Mouse (Mus musculus): ENCODE data around the gene Poc1b. TPM values are rescaled to one million over a fixed set of nuclear protein-coding genes. Genes with fewer than 3 reads are reported as not detected.

Gene Poc1b
- polyA plus RNA-seq, 1 experiment, result 5.1 TPM

DNA sequence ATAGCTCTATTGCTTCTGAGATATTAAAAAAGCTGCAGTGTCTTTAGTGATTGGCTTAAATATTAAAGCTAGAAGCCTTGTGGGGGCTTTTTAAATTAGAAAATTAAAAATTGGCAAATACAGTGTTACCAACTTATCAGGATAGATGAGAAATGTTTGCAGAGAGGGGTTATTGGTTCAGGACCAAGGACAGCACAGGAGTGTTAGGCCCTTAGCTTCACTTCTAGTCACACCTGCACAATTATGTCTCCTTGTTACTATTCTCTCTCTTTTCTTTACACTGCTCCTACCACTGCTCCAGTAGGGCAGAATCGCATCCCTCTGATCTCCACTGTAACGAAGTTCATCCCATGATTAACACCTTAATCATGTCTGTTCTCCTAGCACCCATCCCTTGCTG is 11.7 kb upstream of the Poc1b start:
- Histone ChIP-seq H3K4me3 (ENCODE audit: extremely low read depth, insufficient read depth, insufficient read length) (no peak overlapping the region), H3K36me3 (ENCODE audit: control insufficient read depth, insufficient read depth, low read length) (no peaks in the 10 kb centered on the region), H3K4me1 (ENCODE audit: control insufficient read depth, insufficient read depth, insufficient read length) (no peaks in the 10 kb centered on the region; the same call in 1 of the 2 replicates), H3K27ac (ENCODE audit: insufficient read depth, low read length) (no peak overlapping the region), H3K27me3 (ENCODE audit: control insufficient read depth, insufficient read depth, low read length) (no peaks in the 10 kb centered on the region)
- TF ChIP-seq POLR2A (IDR thresholded peaks at IDR 0.05; ENCODE audit: low read depth, low read length), result no peak
- TF ChIP-seq CTCF (IDR thresholded peaks at IDR 0.05; ENCODE audit: extremely low read depth, insufficient read depth, insufficient read length, insufficient replicate concordance), result no peak
- no peak for DNase-seq (ENCODE audit: low read depth in 1 of 2, low spot score in 2 of 2)
- 80% methylated on average over 2 of the region's 2 CpGs for WGBS

DNA sequence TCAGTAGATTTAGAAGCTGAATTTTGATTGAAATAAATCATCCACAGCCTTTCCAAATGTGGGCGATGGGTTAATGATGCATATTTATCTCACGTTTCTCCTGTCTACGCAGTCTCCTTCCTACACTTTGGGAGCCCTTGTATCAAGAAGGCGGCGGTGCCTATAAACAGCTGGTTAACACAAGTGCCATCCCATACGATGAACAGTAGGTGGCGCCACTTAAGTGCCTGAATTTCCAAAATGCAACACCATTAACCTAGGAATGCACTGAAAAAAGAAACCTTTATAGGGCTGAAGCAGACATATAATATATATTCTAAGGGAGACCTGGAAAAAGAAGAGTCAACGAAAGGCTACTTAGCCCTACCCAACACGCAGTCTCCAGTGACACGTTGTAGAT is 9.5 kb upstream of the Poc1b start:
- DNase-seq (ENCODE audit: low read depth in 1 of 2, low spot score in 2 of 2), result peak in 1 of 2 experiments; percentile 58
- no peak for TF ChIP-seq POLR2A (IDR thresholded peaks at IDR 0.05; ENCODE audit: low read depth, low read length)
- TF ChIP-seq CTCF (IDR thresholded peaks at IDR 0.05; ENCODE audit: extremely low read depth, insufficient read depth, insufficient read length, insufficient replicate concordance), result peak; percentile 43; the same call in 1 of the 2 replicates

DNA sequence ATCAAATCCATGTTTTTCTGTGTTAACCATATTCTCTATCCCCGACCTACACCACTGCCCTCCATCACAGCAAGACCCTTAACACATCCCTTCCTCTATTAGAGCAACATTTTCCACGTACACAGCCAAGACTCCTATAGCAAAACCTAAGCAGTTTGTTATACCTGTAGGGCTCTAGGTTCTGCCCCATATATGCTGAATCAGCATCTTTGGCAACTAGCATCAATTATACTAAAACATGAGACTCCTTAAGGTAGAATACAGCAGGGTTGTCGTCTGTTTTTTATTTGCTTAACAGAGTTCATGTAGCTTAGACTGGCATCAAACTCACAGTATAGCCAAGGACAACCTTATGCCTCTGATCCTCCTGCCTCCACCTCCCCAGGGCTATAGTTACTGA is 1.3 kb upstream of the Poc1b start:
- H3K4me3 ChIP-seq (ENCODE audit: extremely low read depth, insufficient read depth, insufficient read length), result no peak overlapping the region
- peaks cover 1% of the 10 kb centered on the region; the same call in 1 of the 2 replicates for H3K36me3 ChIP-seq (ENCODE audit: control insufficient read depth, insufficient read depth, low read length)
- H3K4me1 ChIP-seq (ENCODE audit: control insufficient read depth, insufficient read depth, insufficient read length), result peaks cover 9% of the 10 kb centered on the region; the same call in 1 of the 2 replicates
- H3K27ac ChIP-seq (ENCODE audit: insufficient read depth, low read length), result no peak overlapping the region
- TF ChIP-seq POLR2A (IDR thresholded peaks at IDR 0.05; ENCODE audit: low read depth, low read length) (no peak), CTCF (IDR thresholded peaks at IDR 0.05; ENCODE audit: extremely low read depth, insufficient read depth, insufficient read length, insufficient replicate concordance) (no peak)
- 89% methylated on average over 3 of the region's 3 CpGs for WGBS
- no peak for DNase-seq (ENCODE audit: low read depth in 1 of 2, low spot score in 2 of 2)
- H3K27me3 ChIP-seq (ENCODE audit: control insufficient read depth, insufficient read depth, low read length), result no peaks in the 10 kb centered on the region

More for the DNA sequence above, 9.5 kb upstream of the Poc1b start:
- H3K4me1 ChIP-seq (ENCODE audit: control insufficient read depth, insufficient read depth, insufficient read length), result no peaks in the 10 kb centered on the region; the same call in 1 of the 2 replicates
- H3K36me3 ChIP-seq (ENCODE audit: control insufficient read depth, insufficient read depth, low read length), result no peaks in the 10 kb centered on the region
- WGBS, result 53% methylated on average over 10 of the region's 10 CpGs
- no peak overlapping the region for H3K27ac ChIP-seq (ENCODE audit: insufficient read depth, low read length)
- H3K4me3 ChIP-seq (ENCODE audit: extremely low read depth, insufficient read depth, insufficient read length), result no peak overlapping the region
- H3K27me3 ChIP-seq (ENCODE audit: control insufficient read depth, insufficient read depth, low read length), result no peaks in the 10 kb centered on the region

DNA sequence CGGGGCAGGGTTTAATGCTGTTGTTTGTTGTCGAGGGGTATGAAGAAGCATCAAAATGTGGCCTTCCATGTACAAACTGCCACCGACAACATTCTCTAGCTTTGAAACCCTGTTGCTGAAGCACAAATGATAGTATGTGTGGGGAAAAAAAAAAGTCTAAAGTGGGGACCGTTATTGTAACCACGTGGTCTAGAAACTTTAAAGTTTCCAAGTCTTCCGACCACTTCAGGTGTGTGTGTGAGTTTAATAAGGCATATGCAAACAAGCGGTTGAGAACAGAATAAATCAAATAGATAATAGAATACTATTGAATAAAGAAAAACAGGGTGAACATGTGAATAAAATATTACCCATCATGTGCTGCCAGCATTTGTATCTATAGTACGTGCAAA is 529 bp upstream of the Poc1b start:
- DNase-seq (ENCODE audit: low read depth in 1 of 2, low spot score in 2 of 2), result no peak
- H3K27ac ChIP-seq (ENCODE audit: insufficient read depth, low read length), result peak overlapping the region; percentile 98; the same call in 1 of the 2 replicates
- H3K4me3 ChIP-seq (ENCODE audit: extremely low read depth, insufficient read depth, insufficient read length), result peak overlapping the region; percentile 99
- peaks cover 15% of the 10 kb centered on the region; the same call in 1 of the 2 replicates for H3K4me1 ChIP-seq (ENCODE audit: control insufficient read depth, insufficient read depth, insufficient read length)
- 28% methylated on average over 8 of the region's 8 CpGs for WGBS
- H3K36me3 ChIP-seq (ENCODE audit: control insufficient read depth, insufficient read depth, low read length), result peaks cover 1% of the 10 kb centered on the region; the same call in 1 of the 2 replicates
- TF ChIP-seq CTCF (IDR thresholded peaks at IDR 0.05; ENCODE audit: extremely low read depth, insufficient read depth, insufficient read length, insufficient replicate concordance), result no peak
- TF ChIP-seq POLR2A (IDR thresholded peaks at IDR 0.05; ENCODE audit: low read depth, low read length), result no peak
- H3K27me3 ChIP-seq (ENCODE audit: control insufficient read depth, insufficient read depth, low read length), result no peaks in the 10 kb centered on the region

DNA sequence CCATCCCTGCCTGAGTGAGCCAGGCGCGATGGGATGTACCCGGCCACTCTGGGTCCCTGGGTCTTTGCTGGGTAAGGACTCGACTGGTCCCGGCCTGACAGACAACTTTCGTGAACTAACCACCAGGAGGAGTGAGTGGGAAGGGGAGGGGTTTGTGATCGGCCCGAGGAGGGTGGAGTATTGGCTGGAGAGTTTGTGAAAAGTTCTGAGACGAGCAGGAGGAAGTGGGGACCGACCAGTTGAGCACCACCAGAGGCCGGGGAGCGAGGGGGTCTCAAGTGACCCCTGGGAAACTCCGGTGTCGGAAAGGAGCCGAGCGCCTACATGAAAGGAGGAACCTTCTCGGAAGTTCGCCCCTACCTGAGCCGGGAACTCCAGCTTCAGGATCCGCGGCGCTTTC is 1.1 kb downstream of the Poc1b start, which contains the start of gene Galnt4:
Gene Galnt4 (plus strand): TSS at position 196 of the 400 bp plus-strand sequence.
- WGBS, result under 1% methylated on average over 22 of the region's 22 CpGs
- DNase-seq (ENCODE audit: low read depth in 1 of 2, low spot score in 2 of 2), result peak; percentile 73 to 80

DNA sequence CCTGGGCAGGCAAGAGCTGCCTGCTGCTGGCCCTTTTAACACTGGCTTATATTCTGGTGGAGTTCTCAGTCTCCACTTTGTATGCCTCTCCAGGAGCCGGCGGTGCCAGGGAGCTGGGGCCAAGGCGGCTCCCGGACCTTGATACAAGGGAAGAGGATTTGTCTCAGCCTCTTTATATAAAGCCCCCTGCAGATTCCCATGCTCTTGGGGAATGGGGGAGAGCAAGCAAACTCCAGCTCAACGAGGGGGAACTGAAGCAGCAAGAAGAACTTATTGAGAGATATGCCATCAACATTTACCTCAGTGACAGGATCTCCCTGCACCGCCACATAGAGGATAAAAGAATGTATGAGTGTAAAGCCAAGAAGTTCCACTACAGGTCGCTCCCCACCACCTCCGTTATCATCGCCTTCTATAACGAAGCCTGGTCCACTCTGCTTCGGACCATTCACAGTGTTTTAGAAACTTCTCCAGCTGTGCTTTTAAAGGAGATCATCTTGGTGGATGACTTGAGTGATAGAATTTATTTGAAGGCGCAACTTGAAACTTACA is 1.7 kb downstream of the Poc1b start:
- Histone ChIP-seq H3K27ac (ENCODE audit: insufficient read depth, low read length) (peak overlapping the region; percentile 98), H3K4me3 (ENCODE audit: extremely low read depth, insufficient read depth, insufficient read length) (peak overlapping the region; percentile 99), H3K4me1 (ENCODE audit: control insufficient read depth, insufficient read depth, insufficient read length) (peaks cover 18% of the 10 kb centered on the region; the same call in 1 of the 2 replicates), H3K27me3 (ENCODE audit: control insufficient read depth, insufficient read depth, low read length) (no peaks in the 10 kb centered on the region), H3K36me3 (ENCODE audit: control insufficient read depth, insufficient read depth, low read length) (peaks cover 1% of the 10 kb centered on the region; the same call in 1 of the 2 replicates)
- 53% methylated on average over 12 of the region's 12 CpGs for WGBS
- TF ChIP-seq POLR2A (IDR thresholded peaks at IDR 0.05; ENCODE audit: low read depth, low read length) (no peak), CTCF (IDR thresholded peaks at IDR 0.05; ENCODE audit: extremely low read depth, insufficient read depth, insufficient read length, insufficient replicate concordance) (no peak)
- no peak for DNase-seq (ENCODE audit: low read depth in 1 of 2, low spot score in 2 of 2)

More for the DNA sequence above, 1.1 kb downstream of the Poc1b start, which contains the start of gene Galnt4:
- peaks cover 18% of the 10 kb centered on the region; the same call in 1 of the 2 replicates for H3K4me1 ChIP-seq (ENCODE audit: control insufficient read depth, insufficient read depth, insufficient read length)
- H3K4me3 ChIP-seq (ENCODE audit: extremely low read depth, insufficient read depth, insufficient read length), result peak within 1 kb of the TSS; percentile 99
- no peaks in the 10 kb centered on the region for H3K27me3 ChIP-seq (ENCODE audit: control insufficient read depth, insufficient read depth, low read length)
- H3K27ac ChIP-seq (ENCODE audit: insufficient read depth, low read length), result peak within 1 kb of the TSS; percentile 98
- H3K36me3 ChIP-seq (ENCODE audit: control insufficient read depth, insufficient read depth, low read length), result peaks cover 1% of the 10 kb centered on the region; the same call in 1 of the 2 replicates
- peak; percentile 36 for TF ChIP-seq POLR2A (IDR thresholded peaks at IDR 0.05; ENCODE audit: low read depth, low read length)
- TF ChIP-seq CTCF (IDR thresholded peaks at IDR 0.05; ENCODE audit: extremely low read depth, insufficient read depth, insufficient read length, insufficient replicate concordance), result peak; percentile 58; the same call in 1 of the 2 replicates

DNA sequence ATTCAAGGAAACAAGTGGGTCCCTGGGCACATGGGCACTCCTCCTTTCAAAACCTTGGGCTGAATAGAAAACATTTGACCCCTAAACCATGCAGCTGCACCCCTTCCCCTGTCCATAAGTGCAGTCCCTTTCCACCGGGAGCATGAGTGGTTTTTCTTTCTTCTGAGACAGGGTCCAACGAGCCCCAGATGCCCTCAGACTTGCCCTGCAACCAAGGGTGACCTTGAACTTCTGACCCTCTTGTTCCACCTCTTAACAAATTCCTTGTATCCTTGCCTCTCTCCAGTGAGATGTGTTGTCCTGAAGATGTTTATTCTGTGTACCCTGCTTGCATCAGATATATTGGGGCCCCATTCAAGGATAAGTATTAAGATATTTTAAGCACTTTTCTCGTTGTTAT is 6.7 kb downstream of the Poc1b start:
- H3K36me3 ChIP-seq (ENCODE audit: control insufficient read depth, insufficient read depth, low read length), result peaks cover 1% of the 10 kb centered on the region; the same call in 1 of the 2 replicates
- H3K27me3 ChIP-seq (ENCODE audit: control insufficient read depth, insufficient read depth, low read length), result no peaks in the 10 kb centered on the region
- H3K4me3 ChIP-seq (ENCODE audit: extremely low read depth, insufficient read depth, insufficient read length), result no peak overlapping the region
- 69% methylated on average over 3 of the region's 3 CpGs for WGBS
- no peak for DNase-seq (ENCODE audit: low read depth in 1 of 2, low spot score in 2 of 2)
- TF ChIP-seq POLR2A (IDR thresholded peaks at IDR 0.05; ENCODE audit: low read depth, low read length) (no peak), CTCF (IDR thresholded peaks at IDR 0.05; ENCODE audit: extremely low read depth, insufficient read depth, insufficient read length, insufficient replicate concordance) (no peak)
- no peak overlapping the region for H3K27ac ChIP-seq (ENCODE audit: insufficient read depth, low read length)
- H3K4me1 ChIP-seq (ENCODE audit: control insufficient read depth, insufficient read depth, insufficient read length), result peaks cover 23% of the 10 kb centered on the region; the same call in 1 of the 2 replicates
